Comparison of ENCODE assay signal across 10 mouse cellular contexts in genomic region chr12:83100413-83100812, GRCm38 (mm10).
DNase-seq lines count a peak whose midpoint lies in the region.
"Had no signal": no experiment of that assay in that cellular context is flagged by ENCODE, and none has a peak within 500 bp of the region (broad histone marks: within the 10 kb centered on the region; RNA-seq: fewer than 3 reads in every experiment).

No protein-coding gene starts in this region.

- peak; percentile 86 to 90 for DNase-seq in adrenal gland, adult (ENCODE audit: inconsistent age in 2 of 2, low spot score in 1 of 2)
- no peak for DNase-seq in adrenal gland, postnatal 4 days (ENCODE audit: low spot score in 2 of 2)
- peak; percentile 71 for DNase-seq in gastrocnemius, postnatal 14 days
- DNase-seq in heart, postnatal 14 days, result peak; percentile 73 to 79
- peak; percentile 57 for DNase-seq in lung, postnatal 36 days
- no peak for DNase-seq in urinary bladder, postnatal 10 days (ENCODE audit: low spot score)
- no peak for DNase-seq in B cell, adult 2 months
- no peak for DNase-seq in layer of hippocampus, adult 9-11 months
- DNase-seq: cerebellum, adult 9-11 months; right cerebral cortex, postnatal 4 days had no signal

- intact Hi-C loops in gastrocnemius, postnatal 14 days (cut with DNase I; ENCODE audit: low total_unique reads), result no loop called here
- intact Hi-C loops in heart, postnatal 14 days (cut with DNase I), result no loop called here

Comparison
In these comparisons a context has a peak if more than half of its experiments do, and no peak if none do; other contexts are left out.
1. DNase-seq: peak in adrenal gland, adult (2 of 2), gastrocnemius, postnatal 14 days (single experiment), heart, postnatal 14 days (2 of 2) and lung, postnatal 36 days (single experiment); none in adrenal gland, postnatal 4 days (0 of 2), urinary bladder, postnatal 10 days (single experiment), B cell, adult 2 months (0 of 2) and layer of hippocampus, adult 9-11 months (single experiment).